Mouse (Mus musculus): ENCODE results near the gene Sfrp2.

- no peak for TF ChIP-seq SIN3A (IDR thresholded peaks at IDR 0.05; ENCODE audit: low read length)
- TF ChIP-seq RAD21 (IDR thresholded peaks at IDR 0.05; ENCODE audit: low read depth, low read length): no peak
- no peak for TF ChIP-seq ZC3H11A (IDR thresholded peaks at IDR 0.05; ENCODE audit: low read depth, low read length)
- TF ChIP-seq EP300 (IDR thresholded peaks at IDR 0.05; ENCODE audit: low read length): no peak
- no peak for TF ChIP-seq CTCF (conservative IDR thresholded peaks at IDR 0.05 in 1 of 2, IDR thresholded peaks at IDR 0.05 in 1 of 2; ENCODE audit: low read depth in 2 of 2, low read length in 2 of 2)
- no peak for TF ChIP-seq NRF1 (IDR thresholded peaks at IDR 0.05; ENCODE audit: low read depth, low read length)
- TF ChIP-seq E2F4 (IDR thresholded peaks at IDR 0.05; ENCODE audit: insufficient replicate concordance, low read depth, low read length): no peak
- TF ChIP-seq POLR2A (IDR thresholded peaks at IDR 0.05; ENCODE audit: low read depth, low read length): no peak
- no peak for TF ChIP-seq HCFC1 (IDR thresholded peaks at IDR 0.05; ENCODE audit: low read depth, low read length)
- no peak for TF ChIP-seq MAFK (IDR thresholded peaks at IDR 0.05; ENCODE audit: insufficient replicate concordance, low read length)
- TF ChIP-seq UBTF (IDR thresholded peaks at IDR 0.05; ENCODE audit: low read depth, low read length): no peak
- no peak for TF ChIP-seq POLR2AphosphoS2 (IDR thresholded peaks at IDR 0.05; ENCODE audit: low read depth, low read length)
Observed at GRCm38 (mm10) chr3:83784726-83785125, 18.6 kb downstream of the Sfrp2 start.
